Mouse (Mus musculus): Measurements from ENCODE around the gene Spata48.

The Spata48 gene

DNA sequence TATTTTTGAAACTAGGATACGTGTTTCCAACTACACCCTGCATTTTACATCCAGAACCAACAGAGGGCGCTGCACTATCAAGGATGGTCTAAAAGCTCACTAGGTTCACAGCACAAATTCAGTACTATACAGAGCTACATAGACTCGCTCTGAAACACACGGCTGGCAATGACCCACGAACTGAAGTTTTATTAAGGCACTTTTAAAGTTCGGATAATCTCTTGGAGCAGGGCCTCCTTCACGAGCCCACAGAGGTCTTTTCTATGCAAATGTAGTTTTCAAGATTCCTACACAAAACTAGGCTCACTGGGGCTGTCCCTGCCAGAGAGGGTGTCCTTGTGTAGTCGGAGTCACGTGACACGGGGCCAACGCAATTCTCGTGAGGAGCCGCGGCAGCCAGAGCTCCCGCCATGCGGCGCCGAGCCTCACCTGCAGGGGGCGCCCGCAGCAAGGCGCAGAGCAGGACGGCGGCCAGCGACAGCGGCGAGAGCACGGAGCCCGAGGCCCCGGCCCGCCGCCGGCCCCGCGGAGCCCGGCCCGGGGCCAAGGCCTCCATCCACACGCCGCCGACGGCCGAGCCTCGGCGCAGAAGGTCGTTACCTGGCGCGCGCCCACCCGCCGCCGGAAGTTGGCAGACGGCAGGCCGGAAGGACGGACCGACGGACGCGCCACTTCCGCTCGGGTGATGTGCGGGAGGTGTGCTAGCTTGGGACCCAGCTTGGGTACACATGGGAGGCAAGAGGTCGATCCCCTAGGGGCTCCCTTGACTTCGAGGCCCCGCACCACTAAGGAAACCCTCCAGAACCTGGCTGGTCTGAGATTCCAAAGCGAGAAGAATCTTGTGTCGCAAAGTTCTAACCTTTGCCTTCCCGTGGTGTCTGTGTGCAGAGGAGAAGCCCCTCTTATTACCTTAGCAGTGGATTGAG, at the start of gene Spata48, which contains the start of gene Zpbp:
TSS of gene Spata48 (plus strand) at position 460 of the 926 bp plus-strand sequence.
TSS of gene Zpbp (minus strand) at position 774 of the 926 bp plus-strand sequence.
- DNase-seq: peak; percentile 93

DNA sequence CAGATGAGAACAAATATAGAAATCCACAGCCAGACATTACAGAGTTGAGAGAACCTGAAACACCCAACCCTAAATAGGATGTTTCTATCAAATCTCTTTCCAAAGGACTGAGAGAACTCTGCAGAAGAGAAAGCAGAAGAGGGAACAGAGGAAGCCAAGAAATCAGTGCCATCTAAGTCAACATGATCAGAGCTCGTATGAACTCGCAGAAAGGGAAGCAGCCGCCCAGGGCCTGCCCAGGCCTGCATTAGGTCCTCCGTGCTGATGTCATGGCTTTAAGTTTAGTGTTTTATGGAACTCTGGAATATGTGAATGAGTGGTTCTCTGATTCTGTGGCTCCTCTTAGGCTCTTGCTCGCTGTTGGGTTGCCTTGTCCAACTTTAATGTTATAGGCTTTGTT, 47.7 kb upstream of the Spata48 start:
- DNase-seq: no peak

DNA sequence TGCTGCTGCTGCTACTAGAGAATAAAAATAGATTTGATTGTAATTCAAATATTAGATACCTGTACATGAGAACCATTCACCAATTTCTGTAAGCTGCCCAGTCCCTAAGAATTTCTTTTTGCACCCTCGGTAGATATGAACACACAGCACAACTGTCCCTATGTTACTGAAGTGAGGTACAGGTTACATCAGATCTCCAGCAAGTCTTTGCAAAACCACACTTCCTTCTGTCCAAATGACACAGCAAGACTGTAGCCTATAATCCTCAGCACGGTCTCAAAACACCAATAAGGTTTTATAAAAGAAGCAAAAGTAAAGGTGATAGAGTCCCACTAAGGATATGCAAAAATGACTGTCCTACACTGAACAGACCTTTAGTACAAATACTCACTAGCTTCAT, 44.5 kb upstream of the Spata48 start:
- no peak for DNase-seq

DNA sequence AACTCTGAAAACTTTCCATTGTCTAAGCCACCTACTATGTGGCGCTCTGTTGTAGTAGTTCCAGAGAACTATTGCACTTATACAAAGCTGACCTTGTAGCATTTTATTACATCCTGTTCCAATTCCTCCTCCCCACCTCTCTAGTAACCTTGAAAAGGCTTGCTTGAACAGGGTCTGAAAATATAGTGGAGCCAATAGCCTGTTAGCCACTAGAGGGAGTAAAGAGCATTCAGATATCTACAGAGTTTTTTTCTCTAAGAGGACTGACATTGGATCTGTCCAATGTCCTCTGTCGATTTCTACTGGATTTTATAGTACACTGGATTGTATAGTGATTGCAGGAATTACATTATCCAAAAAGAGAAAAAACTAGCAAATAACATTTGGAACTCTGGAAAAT, 6.9 kb upstream of the Spata48 start:
- DNase-seq: no peak

DNA sequence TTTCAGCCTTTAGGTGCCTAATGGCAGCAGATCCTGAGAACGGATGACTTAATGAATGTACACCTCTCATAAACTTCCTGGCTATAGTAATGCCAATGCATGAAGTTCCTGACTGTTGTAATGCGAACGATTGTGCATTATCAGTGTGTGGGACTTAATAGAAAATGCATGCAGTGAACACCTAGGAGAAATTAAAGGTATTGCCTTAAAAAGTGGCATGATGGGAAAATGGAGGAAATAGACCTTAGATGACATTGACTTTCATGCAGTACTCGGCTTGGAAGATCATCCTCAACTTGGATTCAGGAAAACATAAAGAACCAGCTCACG, 632 bp downstream of the Spata48 start:
- no peak for DNase-seq

DNA sequence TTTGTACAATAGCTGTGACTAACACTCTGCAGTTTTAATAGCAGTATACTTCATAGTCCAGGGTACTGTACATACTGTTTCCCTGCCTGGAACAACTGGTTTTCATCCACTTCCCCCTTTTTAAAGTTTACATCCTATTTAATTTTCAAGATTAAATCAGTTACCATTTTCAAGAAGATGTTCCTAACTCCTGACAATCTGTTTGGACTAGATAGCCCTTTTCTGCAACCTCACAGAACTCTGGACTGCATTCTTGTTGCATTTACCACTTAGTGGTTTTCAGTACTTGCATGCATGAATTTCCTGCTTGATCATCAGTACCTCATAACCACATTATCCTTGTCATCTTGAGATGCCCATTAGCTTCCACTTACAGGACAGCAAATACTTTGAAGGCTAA, 7.0 kb downstream of the Spata48 start:
- no peak for DNase-seq

DNA sequence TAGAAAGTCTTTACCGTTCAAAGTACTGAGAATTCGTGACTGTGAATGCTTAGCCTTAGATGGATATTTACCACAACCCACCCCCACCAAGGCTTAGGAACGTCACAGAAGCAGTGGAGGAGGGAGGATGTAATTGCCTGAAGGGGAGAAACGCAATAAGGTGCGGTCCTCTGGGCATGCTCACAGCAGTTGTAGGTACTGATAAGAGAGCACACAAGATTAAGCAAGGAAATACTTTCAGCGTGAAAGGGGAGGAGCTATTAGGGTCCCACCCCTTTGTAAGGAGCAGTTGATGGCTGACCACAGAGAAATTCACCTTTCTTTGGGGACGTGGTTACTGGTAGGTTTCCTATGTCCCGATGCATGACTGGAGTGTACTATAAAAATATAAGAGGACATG, 22.5 kb downstream of the Spata48 start:
- DNase-seq: no peak

DNA sequence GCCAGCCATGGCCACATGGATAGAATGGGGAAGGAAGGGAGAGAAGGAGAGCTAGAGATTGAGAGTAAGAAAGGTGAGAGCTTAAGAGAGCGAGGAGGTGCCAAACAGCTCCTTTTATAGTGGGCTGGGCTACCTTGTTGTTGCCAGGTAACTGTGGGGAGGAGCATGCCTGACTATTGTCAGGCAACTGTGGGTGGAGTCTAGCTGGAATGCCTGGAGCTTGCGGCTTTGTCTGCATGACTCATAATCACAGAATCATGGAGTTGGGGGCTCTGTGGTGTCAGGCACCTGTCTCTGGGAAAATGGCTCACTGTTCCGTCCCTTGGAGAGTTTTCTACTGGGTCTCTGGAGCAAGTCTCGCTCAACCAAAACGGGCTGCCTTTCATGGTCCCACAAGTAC, 30.1 kb downstream of the Spata48 start:
- DNase-seq: no peak

DNA sequence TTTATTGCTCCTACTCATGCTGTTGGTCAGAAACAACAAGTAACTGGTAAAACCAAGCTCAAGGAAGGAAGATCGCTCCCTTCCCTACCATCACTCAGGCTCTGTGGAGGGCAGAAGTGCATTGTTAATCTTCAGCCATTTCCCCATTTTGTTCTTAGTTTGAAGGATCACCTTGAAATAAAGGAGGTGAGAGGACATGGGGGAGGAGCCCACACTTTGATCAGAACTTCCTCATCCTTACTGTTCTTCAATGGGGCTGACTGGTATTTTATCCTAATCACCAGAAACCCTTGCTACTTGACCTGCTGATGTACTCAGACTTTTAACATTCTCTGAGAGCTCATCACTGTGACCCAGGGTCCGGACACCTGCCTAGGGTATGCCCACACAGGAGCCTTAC, 33.8 kb downstream of the Spata48 start:
- no peak for DNase-seq

DNA sequence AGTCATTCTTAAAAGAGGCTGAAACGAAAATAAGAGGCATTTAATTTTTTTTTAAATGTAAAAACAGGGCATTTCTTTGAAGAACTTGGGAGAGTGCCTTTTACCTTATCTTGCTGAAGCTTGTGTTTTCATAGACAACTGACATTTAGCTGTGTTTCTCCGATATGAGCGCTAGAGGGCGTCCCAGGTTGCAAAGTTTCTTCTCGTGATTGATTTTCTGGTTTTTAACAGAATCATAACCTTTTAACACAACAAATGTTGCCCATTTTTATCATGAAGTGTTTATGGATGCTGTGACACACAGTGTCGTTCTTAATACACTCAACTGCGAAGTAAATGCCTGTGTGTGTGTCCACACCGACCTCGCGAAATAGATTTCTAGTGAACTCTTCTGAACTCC, 38.0 kb downstream of the Spata48 start:
- no peak for DNase-seq

DNA sequence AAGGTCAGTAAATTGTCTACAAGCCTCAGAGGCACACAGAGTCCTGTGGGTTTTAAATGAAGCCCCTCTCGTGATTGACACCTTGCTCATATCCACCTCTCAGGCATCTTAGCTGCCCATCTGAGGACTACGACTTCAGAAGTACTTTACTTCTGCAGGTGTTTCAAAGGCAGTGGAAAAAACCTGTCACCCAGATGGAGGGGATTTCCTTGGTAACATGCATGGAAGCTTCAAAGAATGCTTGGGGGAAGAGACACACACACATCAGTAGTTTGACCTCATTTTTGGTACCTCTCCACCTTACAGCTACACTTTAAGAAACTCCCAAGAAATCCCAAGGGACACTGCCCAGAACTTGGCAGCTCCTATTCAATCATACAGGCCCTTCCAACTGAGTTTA, 44.3 kb downstream of the Spata48 start:
- DNase-seq: no peak

DNA sequence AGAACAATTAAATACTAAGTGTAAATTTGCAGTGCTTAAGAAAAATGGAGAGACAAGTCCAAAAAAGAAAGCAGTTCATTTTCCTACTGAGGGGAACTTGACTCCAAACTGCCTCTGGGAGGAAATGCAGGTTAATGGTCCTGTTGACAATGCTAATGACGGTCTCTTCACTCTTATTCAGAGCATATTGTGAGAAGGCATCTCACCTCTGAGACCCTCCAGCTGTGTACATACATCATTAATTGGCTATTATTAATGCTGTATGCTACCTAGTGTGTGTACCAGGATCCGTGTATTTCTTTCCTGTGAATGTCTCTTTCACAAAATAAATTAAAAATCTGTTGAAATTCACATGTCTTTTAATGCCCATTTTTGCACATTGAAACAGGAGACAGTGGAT, 47.5 kb downstream of the Spata48 start:
- no peak for DNase-seq

DNA sequence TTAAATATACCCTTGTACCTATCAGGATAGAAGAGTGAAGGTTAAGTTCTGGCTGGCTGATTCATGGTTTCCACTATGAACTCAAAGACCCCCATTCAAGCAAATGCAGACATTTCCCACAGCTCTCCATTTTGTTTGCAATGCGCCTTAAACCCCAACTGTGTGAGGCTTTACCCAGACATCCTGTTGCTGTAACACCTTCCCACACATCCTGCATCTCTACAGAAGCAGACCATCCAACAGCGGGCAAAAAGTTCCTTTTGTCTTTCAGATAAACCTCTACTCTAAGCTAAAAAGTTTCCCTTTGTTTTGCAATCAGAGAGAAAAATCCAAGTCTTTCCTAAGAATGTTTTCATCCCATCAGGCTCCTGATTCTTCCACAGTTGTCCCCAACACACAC, 50.2 kb downstream of the Spata48 start:
- no peak for DNase-seq

DNA sequence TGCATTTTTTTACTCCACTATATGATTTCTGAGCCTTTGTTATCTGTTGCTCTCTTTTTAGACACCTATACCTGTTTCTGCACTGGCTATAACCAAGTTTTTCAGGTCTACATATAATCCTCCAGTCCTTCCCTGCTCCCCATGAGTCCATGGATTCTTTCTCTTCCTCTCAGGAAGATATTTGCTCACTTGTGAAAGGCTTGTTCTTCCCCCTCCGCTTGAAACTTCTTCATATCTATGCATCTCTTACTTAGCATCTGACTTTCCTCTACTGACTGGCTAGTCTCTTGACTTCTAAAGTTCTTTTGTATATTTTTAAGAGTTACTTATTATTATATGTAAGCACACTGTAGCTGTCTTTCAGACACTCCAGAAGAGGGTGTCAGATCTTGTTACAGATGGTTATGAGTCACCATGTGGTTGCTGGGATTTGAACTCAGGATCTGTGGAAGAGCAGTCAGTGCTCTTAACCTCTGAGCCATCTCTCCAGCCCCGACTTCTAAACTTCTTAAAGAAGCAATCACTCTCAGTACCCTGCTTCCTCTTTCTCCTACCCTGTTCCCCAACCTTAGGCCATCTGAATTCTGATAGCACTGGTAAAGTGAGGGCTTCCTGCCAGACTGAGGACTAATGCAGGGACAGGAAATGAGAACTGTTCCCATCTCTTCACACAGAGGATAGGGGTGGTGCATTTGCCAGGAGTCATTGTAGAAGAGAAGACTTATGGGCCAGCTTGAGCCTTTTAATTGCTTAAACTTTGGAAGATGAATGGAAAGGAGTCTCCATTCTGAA, 51.3 kb downstream of the Spata48 start:
- peak; percentile 11 for DNase-seq

DNA sequence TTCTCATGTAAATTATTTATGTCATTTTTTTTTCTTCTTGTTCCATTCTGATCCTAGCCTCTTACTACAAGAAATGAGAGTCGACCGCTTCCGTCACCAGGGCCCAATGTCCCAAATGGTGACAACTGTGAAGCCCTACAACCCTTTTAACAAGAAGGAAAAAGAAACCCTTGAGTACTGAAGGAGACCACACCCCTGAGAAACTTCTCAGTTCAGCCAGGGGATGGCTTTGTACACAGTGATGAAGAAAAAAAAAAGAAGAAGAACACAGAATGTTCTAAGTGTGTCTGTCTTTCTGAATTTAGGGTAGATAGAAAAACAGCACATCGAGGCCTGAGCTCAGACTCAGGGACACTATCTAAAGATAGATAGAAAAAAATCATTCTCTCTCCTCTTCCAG, 53.0 kb downstream of the Spata48 start:
- no peak for DNase-seq

DNA sequence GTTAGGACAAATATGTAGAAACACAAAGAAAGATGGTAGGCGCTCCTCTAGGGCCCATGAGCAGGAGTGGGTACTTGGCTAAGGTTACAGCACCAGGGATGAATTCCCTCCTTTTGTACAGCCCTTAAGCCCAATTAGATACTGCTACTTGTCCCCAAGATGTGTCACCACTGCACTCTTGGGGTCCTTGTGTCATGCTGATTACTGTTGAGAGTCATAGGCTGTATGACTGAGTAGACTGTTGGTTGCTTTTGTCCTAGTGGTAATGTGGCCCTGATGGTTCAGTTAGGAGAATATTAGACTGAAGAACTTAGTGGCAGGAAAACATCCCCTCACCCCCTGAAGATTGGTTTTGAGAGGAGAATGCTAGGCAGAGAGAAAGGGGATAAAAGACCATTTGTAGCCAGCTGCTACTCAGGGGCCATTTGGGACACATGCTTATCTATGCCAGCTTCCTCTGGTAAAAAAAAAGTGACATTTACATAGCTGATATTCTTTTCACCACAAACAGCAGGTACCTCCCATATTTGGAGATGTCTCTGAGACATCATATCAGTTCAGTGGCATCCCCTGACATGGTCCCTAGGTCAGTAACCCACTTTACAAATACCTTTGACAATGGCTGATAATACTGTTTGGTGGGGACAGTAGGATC, 56.0 kb downstream of the Spata48 start:
- DNase-seq: no peak

DNA sequence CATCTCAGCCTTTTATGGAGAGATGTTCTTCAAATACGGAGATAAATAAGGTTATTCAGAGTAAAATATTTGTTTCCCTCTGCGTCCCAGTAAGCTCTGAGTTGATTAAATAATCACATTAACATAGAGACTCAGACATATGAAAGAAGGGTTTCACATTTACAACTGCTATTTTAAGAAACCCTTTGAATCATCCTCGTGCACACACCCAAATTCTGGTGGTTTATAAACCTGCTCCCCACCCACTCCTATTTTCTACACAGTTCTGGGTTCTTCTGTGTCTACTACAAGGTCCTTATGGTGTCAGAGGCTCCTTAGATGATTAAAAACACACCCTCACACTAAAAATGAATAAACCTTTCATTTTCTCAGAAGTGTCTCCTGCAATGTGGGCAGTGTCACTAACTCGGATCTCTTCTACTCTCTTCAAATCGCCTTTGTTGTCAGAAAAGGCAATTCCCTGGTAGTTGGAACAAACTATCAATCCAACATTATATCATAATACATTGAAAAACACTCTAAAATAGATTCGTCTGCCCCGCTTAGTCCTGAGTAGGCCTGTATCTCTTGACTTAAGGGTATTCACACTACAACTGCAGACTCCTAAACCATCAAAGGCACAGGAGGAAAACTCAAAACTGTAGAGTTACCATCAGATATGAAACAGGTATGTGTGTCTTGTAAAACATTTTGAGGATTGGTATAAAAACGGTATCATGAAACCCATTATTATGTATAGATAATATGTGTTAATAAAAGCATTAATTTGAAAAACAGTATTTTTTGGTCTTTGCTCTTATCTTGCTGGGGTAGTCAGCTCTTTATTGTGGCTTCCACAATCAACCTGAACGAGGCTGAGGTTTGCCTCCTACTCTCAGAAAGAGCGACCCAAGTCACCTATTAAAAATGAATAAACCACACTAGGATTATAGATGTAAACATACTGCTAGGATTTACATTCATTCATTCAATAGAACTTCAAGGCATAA, 57.7 kb downstream of the Spata48 start:
- no peak for DNase-seq

DNA sequence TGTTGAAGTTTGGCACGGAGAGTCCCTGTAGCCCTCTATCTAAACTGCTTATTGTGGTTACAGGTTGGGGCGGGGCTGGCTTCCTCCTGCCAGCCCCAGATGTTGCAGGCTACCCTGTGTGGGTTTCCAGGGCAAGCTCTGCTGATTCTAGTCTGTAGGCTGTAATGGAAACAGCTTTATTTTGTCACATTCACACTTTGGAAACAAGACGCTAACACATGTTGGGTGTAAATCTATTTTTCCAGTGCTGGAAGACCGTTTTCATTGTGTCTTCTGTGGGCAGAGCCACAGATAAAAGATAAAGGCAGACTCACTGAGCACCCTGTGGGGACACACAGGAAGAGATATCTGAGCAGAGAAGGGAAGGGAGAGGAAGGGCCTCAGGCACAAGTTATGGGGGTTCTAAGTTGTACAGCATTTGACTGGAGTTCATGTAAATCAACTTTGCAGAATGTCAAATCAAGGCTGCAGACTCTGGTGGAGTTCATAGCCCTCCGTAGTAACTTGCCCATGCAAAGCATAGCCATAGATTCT, 60.1 kb downstream of the Spata48 start:
- no peak for DNase-seq

DNA sequence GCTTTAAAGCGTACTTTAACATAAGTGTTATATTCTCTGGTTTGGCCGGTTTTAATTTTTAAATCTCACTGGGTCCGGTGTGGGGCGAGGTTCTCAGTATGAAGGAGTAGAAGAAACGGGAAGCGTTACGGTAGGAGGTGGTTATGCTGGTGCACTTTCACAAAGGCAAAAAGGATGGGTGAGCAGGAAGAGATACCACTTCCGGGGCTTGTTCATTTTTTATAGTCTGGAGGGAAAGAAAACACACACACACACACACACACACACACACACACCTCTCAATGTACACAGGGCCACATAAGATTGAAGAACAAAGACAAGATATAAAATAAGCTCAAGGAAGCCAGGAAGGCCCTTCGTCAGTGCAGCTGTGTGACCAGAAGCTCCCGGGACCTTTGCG, 66.9 kb downstream of the Spata48 start:
- DNase-seq: no peak

DNA sequence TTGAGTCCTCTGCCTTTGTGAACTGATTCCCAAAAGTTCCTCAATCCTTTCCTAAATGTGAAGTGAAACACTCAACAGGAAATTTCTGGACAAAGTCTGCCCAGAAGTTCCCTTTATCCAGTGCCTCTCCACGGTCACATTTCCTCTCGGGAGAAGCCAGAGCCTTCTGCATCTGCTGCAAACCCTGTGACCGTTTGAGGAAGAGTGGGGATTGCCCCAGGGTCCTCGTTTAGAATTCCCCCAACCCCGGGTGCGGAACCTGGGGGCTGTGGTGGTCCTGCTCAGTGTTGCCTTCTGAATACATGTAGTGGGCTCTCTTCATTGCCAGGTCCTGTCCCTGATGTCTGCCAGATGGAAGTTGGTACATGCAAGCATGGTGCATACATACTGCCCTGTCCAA, 67.3 kb downstream of the Spata48 start:
- no peak for DNase-seq

DNA sequence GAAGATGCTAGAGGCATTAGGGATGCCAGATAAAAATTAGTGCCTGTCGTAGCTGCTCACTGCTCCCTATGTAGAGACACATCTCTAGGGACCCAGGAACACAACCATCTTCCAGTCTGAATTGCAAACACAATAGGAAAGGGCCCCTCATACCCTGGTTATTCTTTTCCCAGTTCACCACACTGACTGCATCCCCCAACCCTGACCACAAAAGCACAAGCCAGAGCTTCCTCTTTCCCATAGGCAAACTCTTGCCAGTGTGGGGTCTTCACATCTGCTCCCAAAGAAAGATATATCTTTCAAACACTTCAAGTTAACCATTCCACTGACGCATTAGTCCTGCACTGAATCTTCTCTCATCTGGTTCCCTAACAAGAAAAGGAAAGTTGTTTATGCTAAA, 68.2 kb downstream of the Spata48 start:
- DNase-seq: no peak

DNA sequence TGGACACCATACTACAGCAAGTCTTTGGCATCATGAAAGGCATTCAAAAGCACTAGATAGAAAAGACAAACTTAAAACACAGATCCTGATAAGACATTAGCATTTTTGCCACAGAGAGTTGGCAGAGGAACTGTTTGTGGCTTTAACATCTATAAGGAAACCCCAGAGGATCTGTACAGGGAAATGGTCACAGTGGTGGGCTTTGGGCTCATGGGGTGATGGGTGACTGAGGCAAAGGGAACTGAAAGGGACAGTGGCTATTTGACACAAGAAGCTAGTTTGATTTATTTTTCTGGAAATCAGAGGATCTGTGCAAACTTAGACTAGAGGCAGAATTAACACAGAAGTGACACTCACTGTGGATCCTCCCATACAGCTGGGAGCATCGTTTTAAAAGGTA, 74.4 kb downstream of the Spata48 start:
- no peak for DNase-seq

All from layer of hippocampus, adult 9-11 months (tissue).